Mouse (Mus musculus): ENCODE results near the gene Zfp42. TPM values are rescaled to one million over a fixed set of nuclear protein-coding genes. Genes with fewer than 3 reads are reported as not detected.

The Zfp42 gene
- total and polyA plus RNA-seq, 3 experiments = not detected

GRCm38 (mm10) chr8:43295826-43296225 is 11.0 kb downstream of the Zfp42 start:
- Histone ChIP-seq H3K4me1 (ENCODE audit: control insufficient read depth, insufficient read depth, low read length) (no peaks in the 10 kb centered on the region), H3K79me2 (replicated peaks; ENCODE audit: control insufficient read depth, insufficient read depth, low read length) (no peaks in the 10 kb centered on the region), H3K27ac (no peak overlapping the region), H3K9ac (ENCODE audit: low read depth, low read length) (no peak overlapping the region), H3K36me3 (ENCODE audit: control insufficient read depth, insufficient read depth, low read length) (no peaks in the 10 kb centered on the region), H3K27me3 (ENCODE audit: control insufficient read depth, insufficient read depth, low read length) (no peaks in the 10 kb centered on the region), H3K4me3 (no peak overlapping the region)
- WGBS = 80% methylated on average over 21 of the region's 21 CpGs
- DNase-seq = no peak
- TF ChIP-seq EP300 (IDR thresholded peaks at IDR 0.05; ENCODE audit: insufficient read depth, low read depth, low read length) (no peak), POLR2A (IDR thresholded peaks at IDR 0.05; ENCODE audit: insufficient read depth, low read depth, low read length) (no peak), CTCF (IDR thresholded peaks at IDR 0.05) (no peak)
- intact Hi-C loops (cut with DNase I) = no loop called here

GRCm38 (mm10) chr8:43294191-43294590 is 12.6 kb downstream of the Zfp42 start:
- 80% methylated on average over 4 of the region's 4 CpGs for WGBS
- H3K27ac ChIP-seq = no peak overlapping the region

GRCm38 (mm10) chr8:43290424-43291111 is 16.2 kb downstream of the Zfp42 start:
- Histone ChIP-seq H3K4me1 (ENCODE audit: control insufficient read depth, insufficient read depth, low read length) (no peaks in the 10 kb centered on the region), H3K4me3 (no peak overlapping the region), H3K27ac (no peak overlapping the region), H3K27me3 (ENCODE audit: control insufficient read depth, insufficient read depth, low read length) (no peaks in the 10 kb centered on the region), H3K36me3 (ENCODE audit: control insufficient read depth, insufficient read depth, low read length) (no peaks in the 10 kb centered on the region), H3K9ac (ENCODE audit: low read depth, low read length) (no peak overlapping the region), H3K79me2 (replicated peaks; ENCODE audit: control insufficient read depth, insufficient read depth, low read length) (no peaks in the 10 kb centered on the region)
- intact Hi-C loops (cut with DNase I) = no loop called here
- 90% methylated on average over 5 of the region's 5 CpGs for WGBS
- no peak for DNase-seq
- no peak for TF ChIP-seq POLR2A (IDR thresholded peaks at IDR 0.05; ENCODE audit: insufficient read depth, low read depth, low read length)
- no peak for TF ChIP-seq CTCF (IDR thresholded peaks at IDR 0.05)
- TF ChIP-seq EP300 (IDR thresholded peaks at IDR 0.05; ENCODE audit: insufficient read depth, low read depth, low read length) = no peak

More at GRCm38 (mm10) chr8:43294191-43294590, 12.6 kb downstream of the Zfp42 start:
- DNase-seq = no peak
- Histone ChIP-seq H3K4me1 (ENCODE audit: control insufficient read depth, insufficient read depth, low read length) (no peaks in the 10 kb centered on the region), H3K36me3 (ENCODE audit: control insufficient read depth, insufficient read depth, low read length) (no peaks in the 10 kb centered on the region), H3K79me2 (replicated peaks; ENCODE audit: control insufficient read depth, insufficient read depth, low read length) (no peaks in the 10 kb centered on the region), H3K27me3 (ENCODE audit: control insufficient read depth, insufficient read depth, low read length) (no peaks in the 10 kb centered on the region), H3K4me3 (no peak overlapping the region), H3K9ac (ENCODE audit: low read depth, low read length) (no peak overlapping the region)
- intact Hi-C loops (cut with DNase I) = no loop called here
- no peak for TF ChIP-seq EP300 (IDR thresholded peaks at IDR 0.05; ENCODE audit: insufficient read depth, low read depth, low read length)
- TF ChIP-seq CTCF (IDR thresholded peaks at IDR 0.05) = no peak
- no peak for TF ChIP-seq POLR2A (IDR thresholded peaks at IDR 0.05; ENCODE audit: insufficient read depth, low read depth, low read length)

DNA sequence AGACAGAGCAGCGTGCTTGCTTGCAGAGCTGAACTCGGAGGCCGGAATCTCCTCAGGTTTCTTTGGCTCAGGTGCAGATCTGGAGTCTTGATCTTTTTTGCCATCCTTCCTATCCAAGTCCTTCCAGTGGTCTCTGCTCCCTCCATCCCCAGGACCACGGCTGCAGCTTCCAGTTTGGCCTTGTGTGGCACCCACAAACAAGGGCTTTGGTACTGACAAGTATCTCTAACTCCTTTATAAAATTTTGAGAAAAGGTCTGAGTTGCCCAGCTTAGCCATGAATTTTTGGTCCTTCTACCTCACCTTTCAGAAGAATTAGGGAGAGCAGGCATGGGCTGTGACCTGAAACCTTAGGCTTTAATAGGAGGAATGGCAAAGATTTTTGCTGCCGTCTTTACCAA is 17.0 kb downstream of the Zfp42 start:
- intact Hi-C loops (cut with DNase I) = no loop called here
- Histone ChIP-seq H3K9ac (ENCODE audit: low read depth, low read length) (no peak overlapping the region), H3K36me3 (ENCODE audit: control insufficient read depth, insufficient read depth, low read length) (no peaks in the 10 kb centered on the region), H3K27ac (no peak overlapping the region), H3K79me2 (replicated peaks; ENCODE audit: control insufficient read depth, insufficient read depth, low read length) (no peaks in the 10 kb centered on the region), H3K4me3 (no peak overlapping the region), H3K27me3 (ENCODE audit: control insufficient read depth, insufficient read depth, low read length) (no peaks in the 10 kb centered on the region), H3K4me1 (ENCODE audit: control insufficient read depth, insufficient read depth, low read length) (no peaks in the 10 kb centered on the region)
- TF ChIP-seq EP300 (IDR thresholded peaks at IDR 0.05; ENCODE audit: insufficient read depth, low read depth, low read length) (no peak), POLR2A (IDR thresholded peaks at IDR 0.05; ENCODE audit: insufficient read depth, low read depth, low read length) (no peak), CTCF (IDR thresholded peaks at IDR 0.05) (no peak)
- DNase-seq = no peak
- WGBS = 89% methylated on average over 5 of the region's 5 CpGs

DNA sequence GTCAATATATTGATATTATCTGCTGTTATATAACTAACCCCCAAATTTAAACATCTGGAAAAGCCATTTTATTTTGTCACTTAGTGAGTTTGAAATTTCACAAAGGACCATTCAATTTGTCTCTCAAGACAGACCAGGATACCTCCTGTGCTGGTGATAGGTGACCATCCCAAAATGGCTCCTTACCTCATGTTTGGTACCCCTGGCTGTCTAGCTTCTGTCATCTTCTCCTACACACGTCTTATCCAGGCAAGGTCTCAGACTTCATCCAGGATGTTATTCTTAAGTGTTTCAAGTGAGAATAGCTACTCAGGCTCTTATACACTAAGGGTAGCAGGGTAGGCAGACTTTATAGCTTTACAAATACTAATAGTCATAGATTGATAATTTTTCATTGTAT is 17.9 kb downstream of the Zfp42 start:
- intact Hi-C loops (cut with DNase I) = no loop called here
- WGBS = 63% methylated on average over 1 of the region's 1 CpGs

GRCm38 (mm10) chr8:43287456-43287855 is 19.3 kb downstream of the Zfp42 start:
- Histone ChIP-seq H3K9ac (ENCODE audit: low read depth, low read length) (no peak overlapping the region), H3K4me1 (ENCODE audit: control insufficient read depth, insufficient read depth, low read length) (no peaks in the 10 kb centered on the region), H3K4me3 (no peak overlapping the region), H3K79me2 (replicated peaks; ENCODE audit: control insufficient read depth, insufficient read depth, low read length) (no peaks in the 10 kb centered on the region), H3K27me3 (ENCODE audit: control insufficient read depth, insufficient read depth, low read length) (no peaks in the 10 kb centered on the region), H3K36me3 (ENCODE audit: control insufficient read depth, insufficient read depth, low read length) (no peaks in the 10 kb centered on the region), H3K27ac (no peak overlapping the region)
- 78% methylated on average over 6 of the region's 6 CpGs for WGBS
- no peak for DNase-seq
- TF ChIP-seq POLR2A (IDR thresholded peaks at IDR 0.05; ENCODE audit: insufficient read depth, low read depth, low read length) = no peak
- TF ChIP-seq CTCF (IDR thresholded peaks at IDR 0.05) = no peak
- TF ChIP-seq EP300 (IDR thresholded peaks at IDR 0.05; ENCODE audit: insufficient read depth, low read depth, low read length) = no peak
- intact Hi-C loops (cut with DNase I) = no loop called here

More for the DNA sequence above, 17.9 kb downstream of the Zfp42 start:
- H3K4me1 ChIP-seq (ENCODE audit: control insufficient read depth, insufficient read depth, low read length) = no peaks in the 10 kb centered on the region
- no peaks in the 10 kb centered on the region for H3K36me3 ChIP-seq (ENCODE audit: control insufficient read depth, insufficient read depth, low read length)
- H3K4me3 ChIP-seq = no peak overlapping the region
- DNase-seq = no peak
- H3K27ac ChIP-seq = no peak overlapping the region
- TF ChIP-seq CTCF (IDR thresholded peaks at IDR 0.05) (no peak), EP300 (IDR thresholded peaks at IDR 0.05; ENCODE audit: insufficient read depth, low read depth, low read length) (no peak), POLR2A (IDR thresholded peaks at IDR 0.05; ENCODE audit: insufficient read depth, low read depth, low read length) (no peak)
- no peak overlapping the region for H3K9ac ChIP-seq (ENCODE audit: low read depth, low read length)
- H3K79me2 ChIP-seq (replicated peaks; ENCODE audit: control insufficient read depth, insufficient read depth, low read length) = no peaks in the 10 kb centered on the region
- no peaks in the 10 kb centered on the region for H3K27me3 ChIP-seq (ENCODE audit: control insufficient read depth, insufficient read depth, low read length)
